Mouse (Mus musculus) intestine, postnatal 0 days (tissue): Measurements from ENCODE around the gene Cobl. TPM values are rescaled to one million over a fixed set of nuclear protein-coding genes. Genes with fewer than 3 reads are reported as not detected.

ENCODE experiments used
- ATAC-seq: fragments of 200-750 bp; cut with Nextera tagmentation; 2 replicates; pipeline ENCODE4 v1.8.0; 2017; ENCODE audit warnings: mild to moderate bottlenecking, moderate TSS enrichment, moderate library complexity
- H3K27ac ChIP-seq: fragments of 300-500 bp; sonication (generic); 2 replicates; pipeline ENCODE4 v1.5.1; 2014; ENCODE audit warnings: mild to moderate bottlenecking, low read depth, low read length, moderate library complexity
- H3K27me3 ChIP-seq: fragments of 300-500 bp; sonication (generic); replicated peaks from 2 replicates; pipeline ENCODE4 v1.6.1; 2014; ENCODE audit warnings: low read length, mixed read lengths; ENCODE audit not compliant: control insufficient read depth, insufficient read depth
- H3K36me3 ChIP-seq: fragments of 300-500 bp; sonication (generic); 2 replicates; pipeline ENCODE4 v1.6.1; 2014; ENCODE audit warnings: mild to moderate bottlenecking, moderate library complexity; ENCODE audit not compliant: control insufficient read depth, insufficient read depth
- H3K4me1 ChIP-seq: fragments of 300-500 bp; sonication (generic); replicated peaks from 2 replicates; pipeline ENCODE4 v1.6.1; 2014; ENCODE audit warnings: antibody characterized with exemption, low read length, mixed read lengths; ENCODE audit not compliant: control insufficient read depth, insufficient read depth
- H3K4me2 ChIP-seq: fragments of 300-500 bp; sonication (generic); replicated peaks from 2 replicates; pipeline ENCODE4 v1.6.1; 2014; ENCODE audit warnings: low read depth, mild to moderate bottlenecking, moderate library complexity
- H3K4me3 ChIP-seq: fragments of 300-500 bp; sonication (generic); 2 replicates; pipeline ENCODE4 v1.5.1; 2014; ENCODE audit warnings: low read depth, low read length
- H3K9ac ChIP-seq: fragments of 300-500 bp; sonication (generic); 2 replicates; pipeline ENCODE4 v1.6.1; 2014; ENCODE audit warnings: mild to moderate bottlenecking, low read depth, low read length
- H3K9me3 ChIP-seq: fragments of 300-500 bp; sonication (generic); 2 replicates; pipeline ENCODE4 v1.6.1; 2016; ENCODE audit warnings: mixed run types; ENCODE audit not compliant: control insufficient read depth
- CTCF ChIP-seq: sonication (generic); IDR thresholded peaks from 2 replicates; pipeline ENCODE4 v1.5.1; 2016; ENCODE audit warnings: low read depth, mild to moderate bottlenecking, control low read depth, antibody characterized with exemption, moderate library complexity
- WGBS: fragments of 180-500 bp; shearing (Covaris S2); extraction: QIAGEN DNeasy Blood & Tissue Kit; methylation state at CpG from one replicate; pipeline ENCODE4 v1.1.7; 2014; 5-methylcytosine and 5-hydroxymethylcytosine counted together
- polyA plus RNA-seq: library from polyadenylated mRNA; unstranded; fragments of >200 nt; fragmentation: Nextera tagmentation; extraction: Ambion mirVana; gene quantifications from 2 replicates; pipeline ENCODE4 v1.2.1, GENCODE M21; 2015

Cobl gene
- polyA plus RNA-seq, 1 experiment from 2014 or later, result 6.3 TPM

GRCm38 (mm10) chr11:12370957-12371356 is 93.8 kb downstream of the Cobl start:
- Histone ChIP-seq H3K4me3 (no peak overlapping the region), H3K27ac (no peak overlapping the region), H3K4me2 (no peak overlapping the region), H3K9ac (no peak overlapping the region), H3K9me3 (no peaks in the 10 kb centered on the region), H3K4me1 (no peaks in the 10 kb centered on the region), H3K27me3 (no peaks in the 10 kb centered on the region), H3K36me3 (no peaks in the 10 kb centered on the region)
- ATAC-seq, result no peak
- no peak for TF ChIP-seq CTCF

- Histone ChIP-seq H3K4me2 (no peak overlapping the region), H3K27me3 (no peaks in the 10 kb centered on the region), H3K36me3 (no peaks in the 10 kb centered on the region), H3K27ac (no peak overlapping the region), H3K4me1 (no peaks in the 10 kb centered on the region), H3K9me3 (no peaks in the 10 kb centered on the region), H3K9ac (no peak overlapping the region), H3K4me3 (no peak overlapping the region)
- WGBS, result 55% methylated on average over 5 of the region's 5 CpGs
- TF ChIP-seq CTCF, result peak; percentile 12; the same call in 1 of the 2 replicates
- ATAC-seq, result 0 out of 2 replicates have a peak, but pooled peaks have one; percentile 16
Observed at GRCm38 (mm10) chr11:12367426-12368178, 97.2 kb downstream of the Cobl start.

- H3K4me1 ChIP-seq, result no peaks in the 10 kb centered on the region
- no peak overlapping the region for H3K4me2 ChIP-seq
- H3K9ac ChIP-seq, result no peak overlapping the region
- no peaks in the 10 kb centered on the region for H3K9me3 ChIP-seq
- no peak overlapping the region for H3K27ac ChIP-seq
- H3K36me3 ChIP-seq, result no peaks in the 10 kb centered on the region
- ATAC-seq, result peak; percentile 59; the same call in 1 of the 2 replicates
- WGBS, result 27% methylated on average over 2 of the region's 2 CpGs
- TF ChIP-seq CTCF, result peak; percentile 87
- no peak overlapping the region for H3K4me3 ChIP-seq
- no peaks in the 10 kb centered on the region for H3K27me3 ChIP-seq
Observed at GRCm38 (mm10) chr11:12359336-12360000, 105.3 kb downstream of the Cobl start.

- WGBS, result 64% methylated on average over 4 of the region's 4 CpGs
- no peak for ATAC-seq
- H3K27ac ChIP-seq, result no peak overlapping the region
Observed at GRCm38 (mm10) chr11:12358602-12359001, 106.2 kb downstream of the Cobl start.

GRCm38 (mm10) chr11:12355681-12356080 is 109.1 kb downstream of the Cobl start:
- H3K4me1 ChIP-seq, result no peaks in the 10 kb centered on the region
- no peak for ATAC-seq
- WGBS, result 64% methylated on average over 3 of the region's 3 CpGs
- H3K4me2 ChIP-seq, result no peak overlapping the region
- no peaks in the 10 kb centered on the region for H3K27me3 ChIP-seq
- no peak overlapping the region for H3K4me3 ChIP-seq
- no peak overlapping the region for H3K9ac ChIP-seq
- no peak for TF ChIP-seq CTCF
- no peaks in the 10 kb centered on the region for H3K36me3 ChIP-seq
- no peak overlapping the region for H3K27ac ChIP-seq
- H3K9me3 ChIP-seq, result no peaks in the 10 kb centered on the region

More at GRCm38 (mm10) chr11:12358602-12359001, 106.2 kb downstream of the Cobl start:
- Histone ChIP-seq H3K4me2 (no peak overlapping the region), H3K9me3 (no peaks in the 10 kb centered on the region), H3K4me3 (no peak overlapping the region), H3K4me1 (no peaks in the 10 kb centered on the region), H3K36me3 (no peaks in the 10 kb centered on the region), H3K9ac (no peak overlapping the region), H3K27me3 (no peaks in the 10 kb centered on the region)
- no peak for TF ChIP-seq CTCF

- Histone ChIP-seq H3K9me3 (no peaks in the 10 kb centered on the region), H3K27me3 (no peaks in the 10 kb centered on the region), H3K36me3 (no peaks in the 10 kb centered on the region), H3K4me2 (no peak overlapping the region), H3K27ac (no peak overlapping the region), H3K4me1 (no peaks in the 10 kb centered on the region), H3K4me3 (no peak overlapping the region), H3K9ac (no peak overlapping the region)
- no peak for TF ChIP-seq CTCF
- 57% methylated on average over 3 of the region's 3 CpGs for WGBS
- ATAC-seq, result no peak
Observed at GRCm38 (mm10) chr11:12350986-12351546, 113.7 kb downstream of the Cobl start.
